Mouse (Mus musculus) frontal cortex, postnatal 14 days (tissue): Measurements from ENCODE around the gene Vmn1r5.
"Not testable (repeated sequence)": the region's sequence is repeated elsewhere in the genome, so short reads cannot be mapped to it uniquely, and the experiment has no call there.

Experiments used
- DNase-seq, 2 experiments: peaks; one replicate each; pipeline ENCODE4 v3.0.0; 2022; ENCODE audit warnings: low spot score in 2 of 2

The Vmn1r5 gene

GRCm38 (mm10) chr6:56969973-56970372 lies at the start of gene Vmn1r5:
Gene Vmn1r5 (plus strand): TSS chr6:56970273.
- no peak for DNase-seq

GRCm38 (mm10) chr6:56923331-56923725 lies 46.7 kb upstream of the Vmn1r5 start:
- DNase-seq, result no peak

GRCm38 (mm10) chr6:56923726-56924707 lies 46.1 kb upstream of the Vmn1r5 start, which contains the start of the genes Nt5c3 and Vmn1r4:
Gene Nt5c3 (minus strand): TSS chr6:56923932.
Gene Vmn1r4 (plus strand): TSS chr6:56924015.
- peak; percentile 89 to 92 for DNase-seq

DNA sequence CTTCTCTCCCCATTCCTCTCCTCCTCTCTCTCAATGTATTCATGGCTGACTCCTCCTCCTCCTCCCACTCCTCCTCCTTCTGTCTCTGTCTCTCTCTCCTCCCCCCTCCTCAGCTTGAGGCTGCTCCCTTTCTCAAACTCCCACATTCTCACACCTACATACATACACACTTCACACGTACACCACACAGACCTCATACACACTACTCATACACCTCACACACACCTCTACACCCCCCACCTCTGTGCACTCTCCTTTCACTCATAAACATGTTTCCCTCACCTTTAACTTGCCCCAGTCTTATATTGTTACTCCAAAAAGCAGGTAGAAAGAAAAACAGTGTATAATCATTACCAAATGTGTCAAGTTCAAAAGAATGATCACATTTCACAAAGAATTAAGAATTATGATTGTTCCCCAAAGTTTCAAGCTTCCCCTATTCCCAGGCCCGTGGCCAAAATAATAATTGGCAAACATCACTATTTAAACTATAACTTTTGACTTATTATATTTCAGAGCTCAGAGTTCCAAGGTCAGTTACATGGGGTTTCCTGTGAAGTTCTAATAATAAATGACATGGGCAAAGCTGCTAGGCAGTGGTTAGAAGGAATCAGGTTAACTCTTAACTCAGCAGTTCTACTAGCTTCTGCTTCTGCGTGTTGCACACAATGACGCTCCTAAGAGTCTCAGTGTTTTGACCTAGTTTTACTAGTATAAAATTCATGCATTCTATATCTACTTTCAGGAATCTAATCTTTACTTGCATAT lies 38.2 kb upstream of the Vmn1r5 start:
- DNase-seq, result no peak

- DNase-seq, result no peak
Measured at GRCm38 (mm10) chr6:56932464-56932863, 37.6 kb upstream of the Vmn1r5 start.

GRCm38 (mm10) chr6:56934366-56934765 lies 35.7 kb upstream of the Vmn1r5 start:
- DNase-seq, result no peak

DNA sequence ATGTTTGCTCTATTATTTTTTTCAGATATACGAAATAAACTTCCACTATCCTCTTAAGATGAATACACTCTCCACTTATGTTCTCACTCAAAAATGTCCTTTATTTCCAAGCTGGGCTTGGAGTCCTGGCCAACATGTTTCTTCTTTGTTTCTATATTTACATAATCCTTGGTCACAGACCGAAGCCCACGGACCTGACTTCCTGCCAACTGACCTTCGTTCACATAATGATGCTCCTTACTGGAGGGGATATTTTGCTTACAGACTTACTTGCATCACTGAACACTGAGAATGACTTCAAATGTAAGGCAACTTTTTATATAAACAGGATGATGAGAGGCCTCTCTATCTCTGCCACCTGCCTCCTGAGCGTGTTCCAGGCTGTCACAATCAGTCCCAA lies 13.6 kb upstream of the Vmn1r5 start:
- no peak for DNase-seq

DNA sequence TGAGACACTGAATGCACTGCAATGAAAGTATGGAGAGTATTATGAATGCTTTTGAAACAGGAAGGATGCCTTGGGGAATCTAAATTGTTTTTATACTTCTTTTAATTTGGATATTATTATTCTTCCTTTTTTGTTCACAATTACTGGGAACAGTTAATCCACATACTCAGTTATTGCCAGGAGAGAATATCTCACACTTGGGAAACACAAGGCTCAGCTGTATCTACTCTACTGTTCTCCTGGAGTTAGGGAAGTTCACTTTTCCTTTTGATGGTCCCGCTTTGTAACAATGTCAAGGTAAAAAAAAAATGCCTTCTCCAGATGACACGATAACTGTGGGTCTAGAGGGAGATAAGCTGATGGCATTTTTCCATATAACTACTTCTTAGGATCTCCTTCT lies 26.9 kb downstream of the Vmn1r5 start, which contains the start of gene Vmn1r6:
Gene Vmn1r6, plus strand, starts transcription at position 301 of the 400 bp plus-strand sequence.
- DNase-seq, result no peak

DNA sequence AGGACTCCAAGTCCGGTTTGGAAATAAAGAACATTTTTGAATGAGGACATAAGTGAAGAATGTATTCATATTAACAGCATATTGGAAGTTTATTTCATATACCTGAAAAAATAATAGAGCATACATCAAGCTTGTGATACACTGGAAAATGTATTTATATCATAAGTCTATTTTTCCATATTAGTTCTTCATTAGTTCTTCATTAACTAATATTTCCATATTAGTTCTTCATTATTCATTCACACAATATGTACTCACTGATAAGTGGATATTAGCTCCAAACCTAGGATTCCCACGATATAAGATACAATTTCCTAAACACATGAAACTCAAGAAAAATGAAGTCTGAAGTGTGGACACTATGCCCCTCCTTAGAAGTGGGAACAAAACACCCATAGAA lies 55.2 kb downstream of the Vmn1r5 start, which contains the start of gene Vmn1r7:
Gene Vmn1r7, minus strand, starts transcription at position 101 of the 400 bp plus-strand sequence.
- DNase-seq, result not testable (repeated sequence)

- no peak for DNase-seq
Measured at GRCm38 (mm10) chr6:57031984-57032383, 61.9 kb downstream of the Vmn1r5 start, which contains the start of gene Vmn1r8. Gene Vmn1r8 (plus strand): TSS chr6:57032284.

- DNase-seq, result no peak
Measured at GRCm38 (mm10) chr6:57034674-57035073, 64.6 kb downstream of the Vmn1r5 start.
